Mouse (Mus musculus) adrenal gland (tissue): ENCODE measurements around the gene Ssna1.

Source experiments
- intact Hi-C: fragments of 180-260 bp; cut with DNase I; formaldehyde crosslinking; loops from one replicate; pipeline ENCODE4 v1.15.1; 2025

Ssna1 gene

GRCm38 (mm10) chr2:25291184-25292053 is 19.2 kb upstream of the Ssna1 start:
- intact Hi-C loops: loop anchor here (5.0 kb wide), 1 partner anchor 36 kb away; no protein-coding TSS in a partner anchor

GRCm38 (mm10) chr2:25290816-25291130 is 18.5 kb upstream of the Ssna1 start:
- intact Hi-C loops: loop anchor here (5.0 kb wide), 1 partner anchor 37 kb away; no protein-coding TSS in a partner anchor

- intact Hi-C loops: loop anchor here (5.0 kb wide), 1 partner anchor 37 kb away; no protein-coding TSS in a partner anchor
Measured at GRCm38 (mm10) chr2:25290101-25290815, 18.0 kb upstream of the Ssna1 start.

GRCm38 (mm10) chr2:25289651-25290050 is 17.4 kb upstream of the Ssna1 start, which contains the start of gene Lrrc26:
TSS of gene Lrrc26 (plus strand) at chr2:25289915.
- intact Hi-C loops: loop anchor here (5.0 kb wide), 1 partner anchor 38 kb away; no protein-coding TSS in a partner anchor

GRCm38 (mm10) chr2:25288734-25289345 is 16.6 kb upstream of the Ssna1 start:
- intact Hi-C loops: no loop called here

- intact Hi-C loops: no loop called here
Measured at GRCm38 (mm10) chr2:25287927-25288649, 15.8 kb upstream of the Ssna1 start, which contains the start of gene Tmem210. TSS of gene Tmem210 (plus strand) at chr2:25288145.

GRCm38 (mm10) chr2:25286837-25287636 is 14.8 kb upstream of the Ssna1 start:
- intact Hi-C loops: no loop called here

GRCm38 (mm10) chr2:25286314-25286713 is 14.1 kb upstream of the Ssna1 start:
- intact Hi-C loops: no loop called here

GRCm38 (mm10) chr2:25285551-25285950 is 13.3 kb upstream of the Ssna1 start:
- intact Hi-C loops: no loop called here

GRCm38 (mm10) chr2:25278928-25279882 is 7.0 kb upstream of the Ssna1 start:
- intact Hi-C loops: no loop called here

GRCm38 (mm10) chr2:25273010-25273409 is 772 bp upstream of the Ssna1 start:
- intact Hi-C loops: loop anchor here (5.0 kb wide), 1 partner anchor 59 kb away; the partner anchor contains the start of gene Man1b1

- intact Hi-C loops: loop anchor here (5.0 kb wide), 1 partner anchor 60 kb away; the partner anchor contains the start of gene Man1b1
Measured at GRCm38 (mm10) chr2:25272515-25272914, 277 bp upstream of the Ssna1 start.

- intact Hi-C loops: no loop called here
Measured at GRCm38 (mm10) chr2:25267746-25268309, 4.4 kb downstream of the Ssna1 start.

GRCm38 (mm10) chr2:25267241-25267640 is 5.0 kb downstream of the Ssna1 start:
- intact Hi-C loops: no loop called here

GRCm38 (mm10) chr2:25266720-25267119 is 5.5 kb downstream of the Ssna1 start:
- intact Hi-C loops: no loop called here

- intact Hi-C loops: no loop called here
Measured at GRCm38 (mm10) chr2:25265897-25266656, 6.2 kb downstream of the Ssna1 start.

- intact Hi-C loops: no loop called here
Measured at GRCm38 (mm10) chr2:25264851-25265250, 7.4 kb downstream of the Ssna1 start.

- intact Hi-C loops: no loop called here
Measured at GRCm38 (mm10) chr2:25264286-25264660, 8.0 kb downstream of the Ssna1 start.
